Mouse (Mus musculus) stomach, postnatal 0 days (tissue): ENCODE data around the gene Zmym5.

Experiments
- CTCF ChIP-seq: IDR thresholded peaks from 2 replicates; pipeline ENCODE4 v1.5.1; 2016; ENCODE audit warnings: antibody characterized with exemption, low read depth, mild to moderate bottlenecking, moderate library complexity
- EP300 ChIP-seq: optimal IDR thresholded peaks from 2 replicates; pipeline ENCODE3; 2016; ENCODE audit warnings: antibody characterized with exemption

DNA sequence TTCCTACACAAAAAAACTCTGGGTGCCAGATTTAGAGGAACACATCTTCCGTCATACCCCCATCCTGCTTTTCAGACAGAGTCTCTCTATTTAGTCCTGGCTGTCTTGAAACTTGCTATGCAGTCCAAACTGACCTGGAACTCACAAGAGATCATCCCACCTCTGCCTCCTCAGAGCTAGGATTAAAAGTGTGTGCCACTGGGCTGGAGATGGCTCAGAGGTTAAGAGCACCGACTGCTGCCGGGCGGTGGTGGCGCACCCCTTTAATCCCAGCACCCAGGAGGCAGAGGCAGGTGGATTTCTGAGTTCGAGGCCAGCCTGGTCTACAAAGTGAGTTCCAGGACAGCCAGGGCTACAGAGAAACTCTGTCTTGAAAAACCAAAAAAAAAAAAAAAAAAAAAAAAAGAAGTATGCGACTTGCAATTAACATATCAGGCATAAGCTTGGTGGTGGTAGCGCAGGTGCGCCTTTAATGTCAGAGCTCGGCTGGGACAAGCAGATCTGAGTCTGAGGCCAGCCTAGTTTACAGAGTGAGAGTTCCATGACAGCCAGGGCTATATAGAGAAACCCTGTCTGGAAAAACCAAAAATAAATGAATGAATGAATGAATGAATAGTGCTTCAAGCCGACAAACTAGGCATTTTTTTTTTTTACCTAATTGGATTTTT, 34.8 kb downstream of the Zmym5 start:
- TF ChIP-seq CTCF, result peak; percentile 8; the same call in 1 of the 2 replicates
- TF ChIP-seq EP300, result no peak
